Mouse (Mus musculus): ENCODE measurements around the gene Atp4b. TPM values are rescaled to one million over a fixed set of nuclear protein-coding genes. Genes with fewer than 3 reads are reported as not detected.

Atp4b gene
- total RNA-seq, 2 experiments from 2014 or later, result not detected

GRCm38 (mm10) chr8:13387728-13388127 is 8.9 kb downstream of the Atp4b start:
- DNase-seq (ENCODE audit: low spot score in 2 of 2), result no peak
- intact Hi-C loops (cut with DNase I), result no loop called here

DNA sequence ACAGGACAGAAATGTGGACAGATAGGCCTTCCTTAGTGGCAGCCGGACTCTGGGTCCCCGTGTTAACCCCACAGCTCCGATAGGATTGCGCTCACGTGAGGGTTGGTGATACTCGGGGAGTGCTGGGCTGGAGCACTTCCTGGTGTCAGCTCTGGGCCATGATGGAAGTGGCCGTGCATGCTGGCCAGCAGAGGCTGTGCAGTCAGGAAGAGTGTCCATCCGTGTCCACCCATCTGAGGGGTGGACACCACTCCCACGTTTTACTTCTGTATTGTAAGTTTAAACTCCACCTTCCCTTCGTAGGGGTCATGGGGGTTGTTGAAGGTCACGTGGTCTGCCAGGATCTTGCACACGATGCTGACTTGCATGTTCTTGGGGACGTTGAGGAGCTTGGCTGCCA is 10.3 kb downstream of the Atp4b start:
- intact Hi-C loops (cut with DNase I), result no loop called here
- no peak for DNase-seq (ENCODE audit: low spot score in 2 of 2)

DNA sequence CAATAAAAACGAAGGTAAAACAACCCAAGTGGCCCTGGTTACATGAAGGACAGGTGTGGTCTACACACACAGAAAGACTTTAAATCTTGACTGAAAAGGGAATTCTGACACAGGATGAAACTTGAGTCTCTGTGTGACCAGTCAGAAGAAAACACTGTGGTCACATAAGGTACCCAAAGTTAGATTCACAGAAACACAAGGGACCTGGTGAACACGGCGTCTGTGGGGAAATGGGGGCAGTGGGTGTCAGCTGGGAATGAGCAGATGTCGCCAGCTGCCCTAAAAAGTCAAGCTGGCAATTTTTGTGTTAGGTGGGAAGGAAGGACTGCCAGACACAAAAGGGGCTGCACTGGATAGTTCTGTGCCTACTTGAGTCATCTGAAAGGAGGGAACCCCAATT is 13.6 kb downstream of the Atp4b start:
- intact Hi-C loops (cut with DNase I), result no loop called here
- no peak for DNase-seq (ENCODE audit: low spot score in 2 of 2)

- no peak for DNase-seq (ENCODE audit: low spot score in 2 of 2)
- intact Hi-C loops (cut with DNase I), result no loop called here
These were observed 14.1 kb downstream of the Atp4b start for GRCm38 (mm10) chr8:13382536-13382935.

DNA sequence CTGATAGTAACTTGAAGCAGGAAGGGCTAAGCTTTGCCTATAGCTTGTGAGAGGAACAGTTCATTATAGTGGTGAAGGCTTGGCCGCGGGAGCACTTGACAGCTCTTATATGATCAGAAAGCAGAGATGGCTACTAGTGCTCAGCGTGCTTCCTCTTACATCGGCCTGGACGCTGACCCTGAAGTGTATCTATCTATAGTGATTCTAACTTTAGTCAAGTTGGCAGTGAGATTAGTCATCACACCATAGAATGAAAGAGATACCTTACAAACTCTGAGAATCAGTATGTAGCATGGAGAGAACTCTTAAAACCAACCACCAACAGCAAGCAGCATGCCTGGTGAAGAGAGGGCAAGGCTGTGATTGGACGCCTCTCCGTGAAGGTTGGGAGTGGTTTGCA is 15.0 kb downstream of the Atp4b start:
- no peak for DNase-seq (ENCODE audit: low spot score in 2 of 2)
- intact Hi-C loops (cut with DNase I), result no loop called here

DNA sequence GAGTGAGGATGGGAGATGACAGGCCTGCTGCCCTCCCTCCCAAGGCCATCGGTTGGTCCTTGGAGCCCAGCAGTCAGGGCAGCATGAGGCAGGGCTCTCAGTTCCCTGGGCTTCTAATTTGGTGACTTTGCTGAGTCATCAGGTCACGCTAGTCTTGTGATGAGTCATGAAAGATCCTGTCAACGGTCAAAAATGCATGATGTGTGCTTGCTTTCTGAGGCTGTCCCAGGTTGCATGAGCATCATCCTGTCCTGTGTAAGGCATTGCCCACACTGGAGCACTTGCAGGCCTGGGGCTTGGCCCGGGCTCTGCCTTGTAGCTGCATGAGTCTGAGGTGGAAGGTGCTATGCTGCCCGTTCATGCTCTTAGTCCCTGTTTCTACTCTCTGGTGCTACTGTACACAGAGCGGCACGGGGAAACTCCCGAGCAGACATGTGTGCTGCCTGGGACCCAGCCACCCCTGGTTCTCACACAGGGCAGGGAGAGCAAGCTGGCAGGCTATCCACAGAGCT is 23.4 kb downstream of the Atp4b start:
- intact Hi-C loops (cut with DNase I), result no loop called here
- no peak for DNase-seq (ENCODE audit: low spot score in 2 of 2)

DNA sequence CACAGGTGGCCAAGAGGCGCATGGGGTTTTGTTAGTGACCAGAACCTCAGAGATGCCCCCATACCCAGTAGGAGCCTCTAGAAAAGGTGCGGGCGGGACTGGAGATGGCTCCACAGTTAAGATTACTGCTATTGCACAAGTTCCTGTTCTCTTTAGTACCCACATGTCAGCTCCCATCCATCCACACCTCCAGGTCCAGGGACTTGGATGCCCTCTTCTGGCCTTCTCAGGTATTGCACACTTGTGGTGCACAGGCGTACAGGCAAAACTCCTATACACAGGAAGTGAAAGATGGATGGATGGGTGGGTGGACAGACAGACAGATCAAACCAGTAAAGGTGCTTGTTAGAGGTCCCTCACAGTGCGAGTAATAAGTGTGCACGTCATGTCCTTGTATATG is 34.8 kb downstream of the Atp4b start:
- DNase-seq (ENCODE audit: low spot score in 2 of 2), result no peak
- intact Hi-C loops (cut with DNase I), result no loop called here

DNA sequence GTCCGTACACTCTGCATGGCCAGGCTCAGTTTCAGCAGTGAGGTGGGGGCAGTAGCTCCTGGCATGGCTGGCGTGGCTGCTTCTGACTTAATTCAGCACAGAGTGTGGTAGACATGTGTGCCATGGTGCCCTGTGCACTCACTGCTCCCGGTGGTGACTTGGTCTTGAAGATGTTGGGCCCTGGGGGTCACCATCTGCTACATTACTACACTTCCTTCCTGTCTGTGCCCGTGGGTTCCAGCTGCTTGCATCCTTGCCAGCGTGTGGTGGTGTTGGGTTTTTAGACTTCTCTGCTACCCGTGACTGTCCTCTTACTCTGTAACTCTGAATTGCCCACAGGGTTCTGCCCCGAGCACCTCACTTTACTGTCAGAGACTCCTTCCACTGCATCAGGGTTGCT is 36.4 kb downstream of the Atp4b start:
- intact Hi-C loops (cut with DNase I), result no loop called here
- DNase-seq (ENCODE audit: low spot score in 2 of 2), result no peak

DNA sequence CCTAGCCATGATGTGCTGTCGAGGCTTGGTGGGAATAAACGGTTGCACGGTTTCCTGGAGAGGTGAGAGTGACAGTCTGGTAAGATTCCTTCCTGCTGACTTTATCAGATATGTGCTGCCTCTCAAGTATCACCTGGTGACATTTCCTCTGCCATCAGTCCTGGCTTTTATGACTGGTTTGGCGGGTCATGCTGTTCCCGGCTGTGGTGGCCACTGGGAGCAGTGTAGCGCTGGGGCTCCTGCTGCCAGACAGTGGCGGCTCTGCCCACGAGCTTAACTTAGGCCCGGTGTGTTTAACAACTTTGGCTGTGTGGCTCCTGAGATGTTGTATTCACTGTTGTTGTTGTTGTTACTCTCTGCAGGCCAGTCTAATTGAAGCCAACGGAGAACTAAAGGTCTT is 39.9 kb downstream of the Atp4b start:
- intact Hi-C loops (cut with DNase I), result no loop called here
- no peak for DNase-seq (ENCODE audit: low spot score in 2 of 2)

DNA sequence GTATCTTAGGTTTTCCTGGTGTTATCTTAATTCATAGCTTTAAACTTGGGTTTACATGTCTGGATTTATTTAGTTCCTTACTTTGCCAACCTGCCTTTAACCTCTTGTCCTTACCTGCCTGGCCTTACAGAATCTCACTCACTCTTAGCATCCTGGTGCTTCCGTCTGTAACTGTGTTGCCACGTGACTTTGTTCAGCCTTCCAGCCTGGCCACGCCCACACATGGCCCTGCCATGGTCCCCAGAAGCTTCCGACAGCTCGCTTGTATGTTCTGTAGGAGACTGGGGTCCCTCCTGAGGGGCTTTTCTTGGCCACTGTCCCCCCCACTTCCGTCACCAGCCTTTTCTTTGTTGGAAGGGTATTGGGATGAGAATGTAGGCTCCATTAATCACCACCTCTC is 40.4 kb downstream of the Atp4b start:
- intact Hi-C loops (cut with DNase I), result no loop called here
- no peak for DNase-seq (ENCODE audit: low spot score in 2 of 2)

- intact Hi-C loops (cut with DNase I), result no loop called here
- no peak for DNase-seq (ENCODE audit: low spot score in 2 of 2)
These were observed 42.7 kb downstream of the Atp4b start for GRCm38 (mm10) chr8:13353883-13354282.

DNA sequence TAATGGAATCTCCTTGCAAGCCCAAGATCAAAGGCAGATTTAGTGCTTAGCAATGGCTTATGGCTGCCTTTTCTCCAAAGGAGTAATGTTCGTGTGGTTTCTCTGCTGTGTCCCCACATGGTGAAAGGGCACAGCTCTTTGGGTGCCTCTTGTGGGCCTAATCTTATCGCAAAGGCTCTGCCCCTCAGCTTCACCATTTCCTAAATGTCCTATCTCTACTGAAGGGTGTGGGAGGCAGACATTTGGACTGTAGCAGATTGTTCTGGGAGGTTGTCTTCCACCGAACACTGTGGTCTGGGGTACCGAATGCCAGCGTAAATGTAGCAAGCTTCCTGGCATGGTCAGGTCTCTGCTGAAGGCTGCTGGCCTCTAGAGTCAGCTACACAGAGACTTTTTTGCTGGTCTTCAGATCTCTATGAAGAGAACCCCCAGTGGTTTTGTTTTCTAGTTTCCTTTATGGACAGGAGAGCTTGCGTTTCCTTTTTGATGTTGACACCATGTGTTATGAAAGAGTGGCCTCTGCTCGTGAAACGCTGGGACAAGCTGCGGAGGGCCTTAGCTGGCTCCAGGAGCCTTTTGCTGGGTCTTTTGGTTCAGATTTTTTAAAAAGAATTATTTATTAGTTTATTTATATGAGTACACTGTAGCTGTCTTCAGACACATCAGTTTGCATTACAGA is 43.3 kb downstream of the Atp4b start:
- DNase-seq (ENCODE audit: low spot score in 2 of 2), result no peak
- intact Hi-C loops (cut with DNase I), result no loop called here

DNA sequence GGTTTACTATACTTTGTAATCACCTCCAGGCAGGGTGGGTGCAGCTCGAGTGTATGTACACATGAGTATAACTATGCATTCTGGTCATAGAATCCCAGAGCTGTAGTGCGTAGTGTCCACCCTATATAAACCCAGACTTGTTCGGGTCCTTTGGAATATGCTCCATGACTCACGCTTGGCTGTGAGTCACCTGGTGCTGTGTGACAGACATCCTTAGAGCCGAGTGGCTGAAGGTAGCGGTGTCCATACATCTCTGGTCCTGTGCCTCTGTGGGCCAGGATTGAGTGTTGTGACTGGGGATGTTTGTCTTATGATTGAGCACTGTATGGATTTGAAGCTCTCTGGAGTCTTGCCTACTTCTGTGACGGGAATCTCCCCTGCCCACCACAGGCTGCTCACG is 44.0 kb downstream of the Atp4b start:
- DNase-seq (ENCODE audit: low spot score in 2 of 2), result no peak
- intact Hi-C loops (cut with DNase I), result no loop called here

DNA sequence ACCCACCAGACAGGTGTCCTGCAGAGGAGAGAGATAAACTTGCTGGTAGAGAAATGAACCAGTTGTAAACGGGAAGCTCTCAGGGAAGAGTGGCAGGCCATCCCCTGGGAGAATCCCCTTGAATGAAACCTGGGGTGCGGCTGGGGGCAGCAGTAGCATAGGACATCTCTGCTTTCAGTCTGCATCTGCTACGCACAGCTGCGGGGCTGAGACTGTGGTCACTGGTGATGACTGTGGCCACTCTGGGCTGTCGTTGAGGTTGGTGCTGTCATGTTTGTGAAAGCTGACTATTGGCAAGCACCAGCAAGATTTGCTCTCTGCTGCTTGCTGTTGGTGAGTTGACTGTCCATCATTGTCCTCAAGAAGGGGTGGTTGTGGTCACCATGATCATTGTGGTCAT is 45.0 kb downstream of the Atp4b start:
- intact Hi-C loops (cut with DNase I), result no loop called here
- DNase-seq (ENCODE audit: low spot score in 2 of 2), result no peak

DNA sequence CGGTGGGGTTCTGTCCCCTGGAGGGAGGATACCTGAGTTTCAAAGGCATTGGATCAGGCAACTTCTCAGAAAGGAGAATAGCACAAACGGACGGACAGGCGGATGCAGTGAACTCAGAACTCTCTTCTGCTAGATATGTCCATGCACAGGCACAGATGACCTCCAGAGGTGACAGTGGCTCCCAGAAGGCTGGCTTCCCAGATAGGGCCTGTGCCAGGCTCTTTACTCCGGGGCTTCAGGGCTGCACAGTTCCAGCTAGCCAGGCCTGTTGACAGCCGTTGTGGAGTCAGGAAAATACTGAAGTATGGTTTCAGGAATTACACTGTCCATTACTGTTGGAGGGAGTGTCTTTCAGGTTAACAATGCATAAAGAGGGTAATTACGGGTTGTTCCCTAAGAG is 46.6 kb downstream of the Atp4b start:
- DNase-seq (ENCODE audit: low spot score in 2 of 2), result no peak
- intact Hi-C loops (cut with DNase I), result no loop called here

DNA sequence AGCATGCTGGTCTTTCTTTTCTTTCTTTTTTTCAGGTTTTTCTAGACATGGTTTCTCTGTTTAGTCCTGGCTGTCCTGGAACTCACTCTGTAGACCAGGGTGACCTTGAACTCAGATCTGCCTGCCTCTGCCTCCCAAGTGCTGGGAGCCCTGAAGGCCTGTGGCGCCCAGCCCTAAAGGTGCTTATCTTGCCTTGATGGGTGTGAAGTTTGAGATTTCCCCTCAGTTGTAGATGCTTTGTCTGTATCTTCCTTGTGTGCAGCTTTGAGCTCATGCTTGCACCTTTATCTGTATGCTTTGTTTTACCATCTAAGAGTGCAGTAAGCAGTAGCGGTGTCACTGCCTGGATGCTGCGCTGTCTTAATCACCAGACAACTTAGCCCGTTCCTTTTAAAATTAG is 53.5 kb downstream of the Atp4b start:
- DNase-seq (ENCODE audit: low spot score in 2 of 2), result no peak
- intact Hi-C loops (cut with DNase I), result no loop called here

DNA sequence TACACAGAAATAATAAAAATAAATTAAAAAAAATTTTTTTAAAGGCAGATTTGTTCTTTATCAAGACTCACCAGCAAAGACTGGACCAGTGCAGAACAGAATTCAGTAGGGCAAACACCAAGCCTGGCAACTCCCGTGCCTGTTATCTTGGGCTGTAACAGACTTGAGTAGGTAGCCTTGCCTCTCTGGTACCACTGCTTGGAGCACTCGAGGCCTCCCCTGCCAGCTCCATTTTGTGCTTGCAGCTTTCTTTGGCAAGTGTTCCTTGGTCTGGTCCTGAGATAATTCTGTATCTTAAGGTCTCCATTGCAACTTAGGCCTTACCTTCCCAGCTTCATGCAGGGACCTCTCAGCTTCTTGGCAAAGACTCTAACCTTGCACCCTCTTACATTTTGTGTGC is 54.3 kb downstream of the Atp4b start:
- intact Hi-C loops (cut with DNase I), result no loop called here
- DNase-seq (ENCODE audit: low spot score in 2 of 2), result no peak

DNA sequence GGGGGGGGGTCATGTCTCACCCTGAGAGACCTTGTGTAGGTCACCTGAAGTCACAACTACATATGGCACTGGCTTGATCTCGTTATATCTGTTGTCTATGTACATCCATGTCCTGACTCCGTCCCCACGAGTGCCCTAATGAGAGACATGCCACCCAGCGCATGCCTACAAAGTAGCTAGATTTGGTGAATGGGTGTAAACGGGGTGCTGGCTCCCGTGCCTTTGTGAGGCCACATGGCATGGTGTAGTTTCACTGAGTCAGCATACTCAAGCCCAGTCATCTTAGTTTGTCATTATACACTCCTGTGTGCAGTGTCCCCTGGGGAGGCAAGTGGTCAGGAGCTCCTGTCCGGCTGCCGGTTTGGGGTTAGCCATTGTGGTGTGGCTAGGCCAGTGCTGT is 56.0 kb downstream of the Atp4b start:
- intact Hi-C loops (cut with DNase I), result no loop called here

DNA sequence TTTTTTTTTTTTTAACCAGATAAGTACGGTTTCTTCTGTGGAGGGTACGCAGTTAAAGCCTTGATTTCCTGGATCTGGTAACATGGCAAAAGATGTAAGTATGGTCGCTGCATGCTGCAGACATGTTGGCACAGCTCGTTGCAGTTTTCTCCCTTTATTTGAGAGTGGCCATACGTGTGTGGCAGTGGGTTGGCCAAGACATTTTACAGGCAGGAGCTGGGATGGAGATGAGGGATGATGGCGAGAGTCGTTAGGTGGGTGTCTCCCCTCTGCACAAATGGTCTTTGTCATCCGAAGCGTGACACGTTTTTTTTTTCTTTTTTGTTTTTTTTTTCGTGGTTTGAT is 57.0 kb downstream of the Atp4b start:
- intact Hi-C loops (cut with DNase I), result loop anchor here (2.0 kb wide), 1 partner anchor 51 kb away; the partner anchor contains the start of genes Dcun1d2 and Tmco3
- no peak for DNase-seq (ENCODE audit: low spot score in 2 of 2)

More for the DNA sequence above, 56.0 kb downstream of the Atp4b start:
- DNase-seq (ENCODE audit: low spot score in 2 of 2), result no peak

DNA sequence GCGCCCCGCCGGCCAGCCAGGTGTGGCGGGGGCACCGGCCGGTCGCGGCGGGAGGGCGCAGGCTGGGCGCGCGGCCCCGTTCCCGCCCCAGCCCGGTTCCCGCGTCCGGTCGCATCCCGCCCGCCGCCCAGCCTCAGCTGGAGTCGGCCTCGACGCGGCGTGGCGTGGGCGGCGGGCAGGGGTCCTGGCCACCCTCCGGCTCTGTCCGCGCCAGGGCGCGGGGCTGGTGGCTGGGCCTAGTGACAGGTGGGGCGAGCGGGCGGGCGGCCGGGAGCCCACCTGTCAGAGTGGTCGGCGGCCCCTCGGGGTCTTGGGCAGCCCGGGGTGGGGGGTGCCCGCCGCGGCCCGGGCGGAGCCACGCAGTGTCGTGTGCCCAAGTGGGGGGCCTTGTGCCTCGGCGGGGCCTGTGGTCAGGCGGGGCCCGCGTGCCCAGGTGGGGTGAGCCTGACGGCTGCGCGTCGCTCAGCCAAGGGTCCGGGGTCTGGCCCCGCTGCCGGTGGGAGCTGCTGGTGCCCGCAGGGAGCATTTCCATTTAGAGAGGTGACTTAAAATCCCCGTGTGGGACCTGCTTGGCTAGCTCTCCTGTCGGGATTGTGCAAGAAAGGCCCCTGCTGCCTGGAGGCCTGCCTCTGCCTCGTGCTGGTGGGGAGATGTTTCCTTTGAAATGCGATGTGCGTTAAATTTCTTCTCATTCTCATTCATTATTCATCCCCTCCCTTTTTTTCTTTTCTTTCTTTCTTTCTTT is 57.6 kb downstream of the Atp4b start:
- intact Hi-C loops (cut with DNase I), result loop anchor here (2.0 kb wide), 1 partner anchor 50 kb away; the partner anchor contains the start of genes Dcun1d2 and Tmco3
- peak; percentile 35 to 37 for DNase-seq (ENCODE audit: low spot score in 2 of 2)

DNA sequence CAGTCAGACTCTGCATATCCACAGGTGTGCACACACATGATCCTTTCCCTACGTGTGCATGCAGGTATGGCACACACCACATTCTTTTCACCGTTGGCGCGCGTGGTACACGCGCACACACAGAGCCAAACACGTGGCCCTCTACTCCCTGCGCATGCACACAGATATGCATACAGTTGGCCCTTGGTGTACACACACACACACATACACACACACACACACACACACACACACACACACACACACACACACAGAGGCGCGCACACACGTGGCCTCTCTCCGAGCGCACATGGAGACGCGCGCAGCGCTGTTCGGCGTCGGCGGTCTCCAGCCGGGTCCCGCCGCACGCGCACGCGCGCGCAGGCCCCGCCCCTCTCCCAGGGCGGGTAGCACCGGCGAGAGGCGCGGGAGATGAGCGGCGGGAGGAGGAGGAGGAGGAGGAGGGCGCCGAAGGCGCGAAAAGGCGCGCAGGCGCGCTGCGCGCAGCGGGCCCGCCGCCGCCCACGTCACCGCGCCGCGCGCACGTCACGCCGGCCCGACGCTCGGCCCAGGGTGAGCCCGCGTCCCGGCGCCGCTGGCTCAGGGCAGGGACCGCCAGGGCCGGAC is 58.3 kb downstream of the Atp4b start, which contains the start of gene Tfdp1:
Gene Tfdp1 (plus strand): TSS at position 497 of the 606 bp plus-strand sequence.
- intact Hi-C loops (cut with DNase I), result loop anchor here (2.0 kb wide), 1 partner anchor 50 kb away; the partner anchor contains the start of genes Dcun1d2 and Tmco3

More for the DNA sequence above, 58.3 kb downstream of the Atp4b start, which contains the start of gene Tfdp1:
- peak; percentile 77 to 90 for DNase-seq (ENCODE audit: low spot score in 2 of 2)
